Mouse (Mus musculus) lung, adult 2 months (tissue): ENCODE data around the gene Flnb.

Experiments used
- CTCF ChIP-seq: fragments of 200-500 bp; IDR thresholded peaks from 2 replicates; pipeline ENCODE4 v1.5.1; 2011; ENCODE audit warnings: mild to moderate bottlenecking, low read length, control low read depth; ENCODE audit not compliant: insufficient read depth
- POLR2A ChIP-seq: fragments of 200-500 bp; IDR thresholded peaks from 2 replicates; pipeline ENCODE4 v1.6.1; 2011; ENCODE audit warnings: low read depth, mild to moderate bottlenecking, control low read depth, low read length, borderline replicate concordance; ENCODE audit errors: extremely low read depth

- TF ChIP-seq CTCF: no peak
- no peak for TF ChIP-seq POLR2A
Observed at GRCm38 (mm10) chr14:7842631-7843332, 25.0 kb downstream of the Flnb start.
